In the genomic region with DNA sequence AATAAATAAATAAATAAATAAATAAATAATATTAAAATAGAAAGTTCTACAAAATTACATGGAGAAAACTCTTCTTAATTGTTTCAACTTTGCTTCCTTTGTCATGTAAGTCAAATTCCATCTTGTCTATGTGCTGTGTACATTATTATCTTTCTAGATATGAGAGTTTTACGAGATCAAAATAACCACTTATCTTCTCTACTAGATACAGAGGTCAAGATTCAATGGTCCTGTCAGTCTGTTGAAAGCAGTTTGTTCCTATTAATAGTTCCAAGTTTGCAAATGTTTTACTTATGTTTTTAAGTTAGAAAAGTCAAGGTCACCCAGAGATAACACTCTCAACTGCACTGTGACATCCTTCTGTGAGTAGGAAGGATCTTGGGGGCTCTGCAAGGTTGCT, we compare ENCODE assay signal across 24 mouse cellular contexts.
DNase-seq lines count a peak whose midpoint lies in the region; ATAC-seq lines count a peak whose summit lies in the region.
"Had no signal": no experiment of that assay in that cellular context is flagged by ENCODE, and none has a peak within 500 bp of the region (broad histone marks: within the 10 kb centered on the region; RNA-seq: fewer than 3 reads in every experiment).

No protein-coding gene starts in this region.

- 0 out of 2 replicates have a peak overlapping the region, but pooled peaks have one; percentile 13 for H3K4me2 ChIP-seq in heart, embryonic 12.5 days
- no peak overlapping the region for H3K4me2 ChIP-seq in heart, embryonic 16.5 days (ENCODE audit: low read depth, low read length)
- no peak overlapping the region for H3K4me2 ChIP-seq in intestine, embryonic 16.5 days (ENCODE audit: low read depth, low read length)
- H3K4me2 ChIP-seq: embryonic facial prominence, embryonic 13.5 days; forebrain, embryonic 12.5 days; forebrain, embryonic 15.5 days; hindbrain, embryonic 14.5 days had no signal

- no peaks in the 10 kb centered on the region for H3K9me3 ChIP-seq in heart, embryonic 12.5 days (replicated peaks)
- no peaks in the 10 kb centered on the region for H3K9me3 ChIP-seq in heart, embryonic 16.5 days (replicated peaks; ENCODE audit: control insufficient read depth, low read length)
- H3K9me3 ChIP-seq in intestine, embryonic 16.5 days (ENCODE audit: control insufficient read depth, low read length): no peaks in the 10 kb centered on the region
- H3K9me3 ChIP-seq: embryonic facial prominence, embryonic 10.5 days; embryonic facial prominence, embryonic 13.5 days; forebrain, embryonic 12.5 days; forebrain, embryonic 15.5 days had no signal

- no peak for ATAC-seq in heart, embryonic 12.5 days (ENCODE audit: insufficient number of reproducible peaks, low FRiP score)
- ATAC-seq in heart, embryonic 16.5 days (replicated peaks; ENCODE audit: extremely low read depth, insufficient read depth, low FRiP score): no peak
- ATAC-seq in intestine, embryonic 16.5 days: peak; percentile 85
- ATAC-seq: activated CD4-positive, CD25-positive, alpha-beta regulatory T cell, adult 4 months; forebrain, embryonic 15.5 days had no signal

- H3K9ac ChIP-seq in heart, embryonic 12.5 days: no peak overlapping the region
- H3K9ac ChIP-seq in heart, embryonic 16.5 days (ENCODE audit: low read length): no peak overlapping the region
- H3K9ac ChIP-seq in intestine, embryonic 16.5 days (ENCODE audit: low read depth, low read length): no peak overlapping the region
- H3K9ac ChIP-seq: embryonic facial prominence, embryonic 13.5 days; forebrain, embryonic 12.5 days; forebrain, embryonic 15.5 days; hindbrain, embryonic 14.5 days had no signal

- no peaks in the 10 kb centered on the region for H3K36me3 ChIP-seq in heart, embryonic 12.5 days
- H3K36me3 ChIP-seq in heart, embryonic 16.5 days (ENCODE audit: control insufficient read depth, insufficient read depth): no peaks in the 10 kb centered on the region
- H3K36me3 ChIP-seq in intestine, embryonic 16.5 days (ENCODE audit: control insufficient read depth, insufficient read depth, low read length): no peaks in the 10 kb centered on the region
- H3K36me3 ChIP-seq: embryonic facial prominence, embryonic 10.5 days; embryonic facial prominence, embryonic 13.5 days; forebrain, embryonic 12.5 days; forebrain, embryonic 15.5 days had no signal

- DNase-seq in heart, adult 9 months (ENCODE audit: low spot score in 2 of 2): no peak
- DNase-seq in heart, postnatal 14 days: no peak
- no peak for DNase-seq in left cerebral cortex, postnatal 36 days (ENCODE audit: low spot score in 2 of 2)
- DNase-seq: adrenal gland, adult 8-10 months; adrenal gland, postnatal 25 days; cerebellum, adult 11-12 months; cerebellum, adult 8-10 months; cerebellum, postnatal 10 days; cerebellum, postnatal 36 days; embryo, embryonic 11 days; gastrocnemius, postnatal 25 days; heart, adult 2 months; heart, postnatal 4 days; kidney, adult 2 months had no signal

- H3K4me1 ChIP-seq in heart, embryonic 12.5 days (replicated peaks): peaks cover 5% of the 10 kb centered on the region
- peaks cover 9% of the 10 kb centered on the region for H3K4me1 ChIP-seq in heart, embryonic 16.5 days (ENCODE audit: control insufficient read depth, insufficient read depth, low read length)
- H3K4me1 ChIP-seq in intestine, embryonic 16.5 days (ENCODE audit: control insufficient read depth, insufficient read depth, low read length): peaks cover 8% of the 10 kb centered on the region; the same call in 1 of the 2 replicates

- H3K27me3 ChIP-seq in heart, embryonic 12.5 days (replicated peaks): no peaks in the 10 kb centered on the region
- H3K27me3 ChIP-seq in heart, embryonic 16.5 days (ENCODE audit: control insufficient read depth, insufficient read depth, low read length): no peaks in the 10 kb centered on the region
- no peaks in the 10 kb centered on the region for H3K27me3 ChIP-seq in intestine, embryonic 16.5 days (replicated peaks; ENCODE audit: control insufficient read depth, insufficient read depth, low read length)
- H3K27me3 ChIP-seq: embryonic facial prominence, embryonic 13.5 days; forebrain, embryonic 12.5 days; forebrain, embryonic 15.5 days had no signal

- intact Hi-C loops in heart, postnatal 14 days (cut with DNase I): loop anchor here (10.0 kb wide), 1 partner anchor 652 kb away; a partner anchor contains a TSS
- intact Hi-C loops in left cerebral cortex, postnatal 36 days (cut with DNase I): no loop called here

- WGBS in heart, embryonic 12.5 days: 14% methylated on average over 1 of the region's 1 CpGs
- 24% methylated on average over 1 of the region's 1 CpGs for WGBS in heart, embryonic 16.5 days
- 69% methylated on average over 1 of the region's 1 CpGs for WGBS in intestine, embryonic 16.5 days

- no peak overlapping the region for H3K4me3 ChIP-seq in heart, embryonic 12.5 days
- no peak overlapping the region for H3K4me3 ChIP-seq in heart, embryonic 16.5 days (ENCODE audit: low read length)
- no peak overlapping the region for H3K4me3 ChIP-seq in intestine, embryonic 16.5 days (ENCODE audit: low read length)
- H3K4me3 ChIP-seq: embryonic facial prominence, embryonic 10.5 days; embryonic facial prominence, embryonic 13.5 days; erythroblast, embryonic 14.5 days; forebrain, embryonic 12.5 days; forebrain, embryonic 15.5 days; heart, adult 2 months had no signal

- H3K27ac ChIP-seq in heart, embryonic 12.5 days (ENCODE audit: poor library complexity, severe bottlenecking): 0 out of 2 replicates have a peak overlapping the region, but pooled peaks have one; percentile 27
- H3K27ac ChIP-seq in heart, embryonic 16.5 days (ENCODE audit: low read length): peak overlapping the region; percentile 62
- no peak overlapping the region for H3K27ac ChIP-seq in intestine, embryonic 16.5 days (ENCODE audit: low read length)
- H3K27ac ChIP-seq: embryonic facial prominence, embryonic 10.5 days; embryonic facial prominence, embryonic 13.5 days; forebrain, embryonic 12.5 days; forebrain, embryonic 15.5 days; heart, adult 2 months; hindbrain, embryonic 14.5 days had no signal
